Mouse (Mus musculus): ENCODE data around the gene Aplp2.

GRCm38 (mm10) chr9:31252182-31252799, 40.7 kb upstream of the Aplp2 start:
- no peak for TF ChIP-seq CTCF (IDR thresholded peaks at IDR 0.05; ENCODE audit: low read depth, low read length)
- TF ChIP-seq TAL1 (conservative IDR thresholded peaks at IDR 0.05; ENCODE audit: low read depth, low read length) = peak; percentile 18; the same call in 1 of the 2 replicates
- no peak for TF ChIP-seq GATA1 (IDR thresholded peaks at IDR 0.05; ENCODE audit: borderline replicate concordance, low read length)
- no peak for TF ChIP-seq POLR2AphosphoS5 (IDR thresholded peaks at IDR 0.05; ENCODE audit: insufficient replicate concordance, low read depth, low read length)
